Mouse (Mus musculus): ENCODE results near the gene Rpl9-ps1. TPM values are rescaled to one million over a fixed set of nuclear protein-coding genes. Genes with fewer than 3 reads are reported as not detected.

Gene Rpl9-ps1
- total RNA-seq, 2 experiments from 2014 or later = not detected

DNA sequence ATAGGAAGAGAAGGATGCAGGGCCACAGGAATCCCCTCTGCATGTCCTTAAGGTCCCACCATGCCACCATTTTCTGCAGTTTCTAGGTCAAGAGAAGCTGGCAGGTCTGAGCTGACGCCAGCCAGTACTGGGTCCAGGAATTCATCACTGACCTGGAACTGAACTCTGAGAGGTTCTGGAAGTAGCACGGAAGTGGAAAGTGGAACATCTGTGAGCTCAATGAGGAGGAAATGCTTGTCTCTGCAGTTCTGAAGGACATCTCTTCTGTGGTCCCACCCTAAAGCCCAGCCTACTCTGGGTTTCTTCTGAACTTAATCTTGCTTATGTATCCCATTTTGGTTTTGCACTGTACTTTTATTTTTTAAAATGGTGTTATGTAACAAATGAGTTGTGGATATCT lies 14.4 kb downstream of the Rpl9-ps1 start:
- DNase-seq (ENCODE audit: low spot score in 2 of 2) = no peak
- intact Hi-C loops (cut with DNase I) = loop anchor here (5.0 to 10.0 kb wide), 3 partner anchors 54 to 186 kb away; partner anchors contain the start of gene Ccl9

DNA sequence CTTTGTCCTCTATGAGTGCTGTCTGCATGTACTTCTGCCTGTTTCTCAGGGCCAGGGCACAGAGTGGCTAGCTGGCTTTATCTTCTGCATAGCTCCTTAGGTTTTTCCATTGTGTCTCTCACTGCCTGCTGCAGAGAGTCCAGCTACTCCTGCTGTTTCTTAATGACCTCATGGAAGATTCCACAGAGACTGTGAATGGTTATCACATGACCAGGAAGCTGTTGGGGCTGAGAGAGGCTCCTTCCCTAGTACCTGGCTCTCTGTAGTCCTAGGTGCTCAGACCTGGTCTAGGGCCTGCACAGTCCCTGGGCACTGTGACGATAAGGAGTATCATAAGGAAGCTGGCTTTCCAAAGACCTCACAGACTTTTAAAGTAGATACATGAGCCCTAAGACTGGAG lies 14.8 kb downstream of the Rpl9-ps1 start:
- intact Hi-C loops (cut with DNase I) = loop anchor here (5.0 to 10.0 kb wide), 3 partner anchors 53 to 186 kb away; partner anchors contain the start of gene Ccl9
- DNase-seq (ENCODE audit: low spot score in 2 of 2) = no peak

- peak in 1 of 2 experiments; percentile 12 for DNase-seq (ENCODE audit: low spot score in 2 of 2)
- intact Hi-C loops (cut with DNase I) = no loop called here
These were observed 16.6 kb downstream of the Rpl9-ps1 start for GRCm38 (mm10) chr11:83628808-83629207.

GRCm38 (mm10) chr11:83623586-83623985 lies 21.8 kb downstream of the Rpl9-ps1 start:
- no peak for DNase-seq (ENCODE audit: low spot score in 2 of 2)
- intact Hi-C loops (cut with DNase I) = no loop called here

- intact Hi-C loops (cut with DNase I) = no loop called here
- no peak for DNase-seq (ENCODE audit: low spot score in 2 of 2)
These were observed 26.4 kb downstream of the Rpl9-ps1 start for GRCm38 (mm10) chr11:83619037-83619436.

DNA sequence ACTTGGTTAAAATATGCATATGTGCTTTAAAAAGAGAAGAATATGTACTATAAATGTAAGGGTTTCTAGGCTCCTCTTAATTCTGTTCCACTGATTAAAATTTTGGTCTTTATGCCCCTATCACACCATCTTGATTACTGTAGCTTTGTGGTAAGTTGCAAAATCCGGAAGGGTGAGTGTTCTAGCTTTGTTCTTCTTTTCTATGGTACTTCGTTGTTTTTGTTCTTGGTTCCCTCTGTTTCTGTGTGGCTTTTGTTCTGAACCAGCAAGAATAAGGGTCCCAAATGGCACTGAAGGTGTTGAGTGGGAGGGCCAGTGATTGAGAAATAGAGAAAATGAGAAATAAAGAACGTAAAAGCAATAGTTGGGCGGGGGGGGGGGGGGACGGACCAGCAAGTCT lies 27.2 kb downstream of the Rpl9-ps1 start:
- DNase-seq (ENCODE audit: low spot score in 2 of 2) = no peak
- intact Hi-C loops (cut with DNase I) = no loop called here

GRCm38 (mm10) chr11:83616586-83616985 lies 28.8 kb downstream of the Rpl9-ps1 start:
- intact Hi-C loops (cut with DNase I) = no loop called here
- DNase-seq (ENCODE audit: low spot score in 2 of 2) = no peak

DNA sequence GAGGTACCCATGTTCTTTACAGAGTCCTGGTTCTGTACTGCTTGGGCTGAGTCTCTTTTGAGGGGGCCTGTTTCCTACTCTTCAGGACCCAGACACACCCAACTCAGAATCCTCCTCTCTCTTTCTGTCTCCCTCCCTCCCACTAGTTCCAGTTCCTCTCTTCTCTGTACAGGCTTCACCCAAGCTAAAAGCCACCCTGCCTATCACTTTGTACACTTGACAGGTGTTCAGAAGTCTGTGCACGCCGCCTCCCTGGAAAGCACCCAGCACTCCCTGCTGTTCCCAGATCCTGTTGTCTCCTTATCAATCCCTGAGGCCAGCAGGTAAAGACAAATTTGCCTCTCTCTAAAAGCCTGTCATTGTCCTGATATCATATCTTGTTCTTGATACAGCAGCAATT lies 34.5 kb downstream of the Rpl9-ps1 start:
- DNase-seq (ENCODE audit: low spot score in 2 of 2) = no peak
- intact Hi-C loops (cut with DNase I) = no loop called here

DNA sequence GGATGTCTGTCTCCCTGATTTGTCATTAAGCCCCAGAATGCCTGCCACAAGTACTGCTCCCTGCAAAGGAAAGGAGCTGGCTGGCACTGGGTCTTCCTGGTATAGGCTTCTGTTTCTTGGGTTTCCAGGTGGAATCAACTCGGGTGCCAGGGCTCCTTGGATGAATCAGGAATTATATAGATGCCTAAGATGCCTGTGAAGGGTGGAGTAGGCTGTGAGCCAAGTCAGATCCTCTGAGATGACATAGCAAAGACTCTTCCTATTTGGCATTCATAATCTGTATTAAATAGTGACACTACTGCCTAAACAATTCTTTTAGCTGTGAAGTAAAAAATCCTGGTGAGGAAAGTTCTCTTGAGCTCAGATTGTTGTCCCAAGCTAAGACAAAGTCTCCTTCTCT lies 39.0 kb downstream of the Rpl9-ps1 start:
- intact Hi-C loops (cut with DNase I) = no loop called here
- no peak for DNase-seq (ENCODE audit: low spot score in 2 of 2)

GRCm38 (mm10) chr11:83605535-83605934 lies 39.9 kb downstream of the Rpl9-ps1 start:
- DNase-seq (ENCODE audit: low spot score in 2 of 2) = no peak
- intact Hi-C loops (cut with DNase I) = no loop called here

DNA sequence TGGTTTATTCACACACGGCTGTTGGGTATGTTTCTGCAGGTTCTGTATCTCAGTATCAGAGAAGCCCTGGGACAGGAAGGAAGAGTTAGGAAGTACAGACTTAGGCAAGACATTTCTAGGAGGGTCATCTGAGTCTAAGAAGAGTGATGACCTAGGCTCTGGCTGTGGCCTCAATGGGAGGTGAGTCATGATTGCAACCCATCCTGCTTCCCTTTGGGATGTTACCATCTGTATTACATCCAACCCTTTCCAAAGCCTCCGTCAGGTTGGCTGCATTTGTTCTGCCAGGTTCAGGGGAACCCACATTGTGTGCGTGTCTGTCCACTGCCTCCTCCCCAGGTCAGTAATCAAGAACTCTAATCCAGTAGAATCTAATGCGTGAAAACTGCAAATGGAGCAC lies 40.7 kb downstream of the Rpl9-ps1 start:
- intact Hi-C loops (cut with DNase I) = no loop called here
- no peak for DNase-seq (ENCODE audit: low spot score in 2 of 2)

GRCm38 (mm10) chr11:83603399-83603798 lies 42.0 kb downstream of the Rpl9-ps1 start:
- intact Hi-C loops (cut with DNase I) = no loop called here
- no peak for DNase-seq (ENCODE audit: low spot score in 2 of 2)

DNA sequence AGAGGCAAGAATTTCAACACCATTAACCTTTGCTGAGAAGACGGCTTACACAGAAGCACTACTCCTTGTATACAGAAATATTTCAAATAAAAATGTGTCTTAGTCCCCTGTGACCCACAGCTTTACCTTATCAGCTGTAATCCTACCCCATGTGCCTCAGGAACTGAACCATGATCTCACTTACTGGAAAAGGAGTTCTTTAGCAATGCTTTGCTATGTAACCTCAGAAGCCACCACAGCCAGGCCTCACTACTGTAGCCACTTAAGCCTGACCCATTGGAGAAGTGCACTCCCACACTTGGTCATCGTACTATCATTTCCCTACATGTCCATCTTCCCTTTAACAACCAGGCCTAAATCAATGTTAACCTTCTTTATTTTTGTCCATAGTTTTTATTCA lies 44.8 kb downstream of the Rpl9-ps1 start:
- intact Hi-C loops (cut with DNase I) = no loop called here
- DNase-seq (ENCODE audit: low spot score in 2 of 2) = no peak

DNA sequence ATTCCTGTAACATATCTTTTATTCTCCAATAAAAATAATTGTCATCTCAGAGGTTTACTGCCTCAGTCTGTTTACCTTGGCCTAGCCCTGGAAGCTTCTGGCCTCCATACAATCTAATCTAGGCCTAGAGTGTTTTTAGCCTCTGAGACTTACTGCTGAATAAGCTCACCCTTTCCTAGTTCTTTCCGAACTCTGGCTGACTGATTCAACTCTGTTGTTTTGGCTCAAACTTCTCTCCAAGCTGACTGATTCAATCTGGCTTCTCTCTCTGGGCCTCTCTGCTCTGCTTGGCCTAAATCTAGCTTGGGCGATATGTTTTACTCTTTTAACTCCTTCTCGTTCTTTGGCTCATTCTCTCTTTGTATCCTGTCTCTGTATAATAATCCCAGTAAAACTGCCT lies 46.4 kb downstream of the Rpl9-ps1 start:
- DNase-seq (ENCODE audit: low spot score in 2 of 2) = no peak
- intact Hi-C loops (cut with DNase I) = no loop called here

GRCm38 (mm10) chr11:83598207-83598837 lies 47.1 kb downstream of the Rpl9-ps1 start:
- intact Hi-C loops (cut with DNase I) = no loop called here
- no peak for DNase-seq (ENCODE audit: low spot score in 2 of 2)

- DNase-seq (ENCODE audit: low spot score in 2 of 2) = no peak
- intact Hi-C loops (cut with DNase I) = no loop called here
These were observed 47.6 kb downstream of the Rpl9-ps1 start for GRCm38 (mm10) chr11:83597796-83598195.

GRCm38 (mm10) chr11:83595669-83596455 lies 49.6 kb downstream of the Rpl9-ps1 start:
- intact Hi-C loops (cut with DNase I) = no loop called here
- DNase-seq (ENCODE audit: low spot score in 2 of 2) = no peak

All from left cerebral cortex, postnatal 25 days (tissue).